Mouse (Mus musculus) hindbrain, embryonic 16.5 days (tissue): ENCODE results near the gene Slc25a43. TPM values are rescaled to one million over a fixed set of nuclear protein-coding genes. Genes with fewer than 3 reads are reported as not detected.
"Not testable (repeated sequence)": the region's sequence is repeated elsewhere in the genome, so short reads cannot be mapped to it uniquely, and the experiment has no call there.

Experiments
- ATAC-seq: fragments of 200-750 bp; cut with Nextera tagmentation; 2 replicates; pipeline ENCODE4 v1.8.0; 2017; ENCODE audit warnings: moderate TSS enrichment, moderate library complexity
- H3K27ac ChIP-seq: fragments of 300-500 bp; sonication (generic); 2 replicates; pipeline ENCODE4 v1.5.1; 2014; ENCODE audit warnings: low read depth, mild to moderate bottlenecking, control low read depth, low read length, moderate library complexity
- H3K27me3 ChIP-seq: fragments of 300-500 bp; sonication (generic); replicated peaks from 2 replicates; pipeline ENCODE4 v1.6.1; 2014; ENCODE audit warnings: low read length; ENCODE audit not compliant: control insufficient read depth, insufficient read depth
- H3K36me3 ChIP-seq: fragments of 300-500 bp; sonication (generic); 2 replicates; pipeline ENCODE4 v1.6.1; 2014; ENCODE audit warnings: mild to moderate bottlenecking, low read length, moderate library complexity, mixed read lengths; ENCODE audit not compliant: control insufficient read depth, insufficient read depth
- H3K4me1 ChIP-seq: fragments of 300-500 bp; sonication (generic); 2 replicates; pipeline ENCODE4 v1.6.1; 2014; ENCODE audit warnings: low read depth, low read length; ENCODE audit not compliant: control insufficient read depth, insufficient read depth
- H3K4me2 ChIP-seq: fragments of 300-500 bp; sonication (generic); 2 replicates; pipeline ENCODE4 v1.6.1; 2014; ENCODE audit warnings: mild to moderate bottlenecking, low read length, control low read depth, moderate library complexity
- H3K4me3 ChIP-seq: fragments of 300-500 bp; sonication (generic); 2 replicates; pipeline ENCODE4 v1.5.1; 2014; ENCODE audit warnings: mild to moderate bottlenecking, low read length, control low read depth, moderate library complexity
- H3K9ac ChIP-seq: fragments of 300-500 bp; sonication (generic); 2 replicates; pipeline ENCODE4 v1.6.1; 2014; ENCODE audit warnings: low read depth, mild to moderate bottlenecking, control low read depth, low read length, moderate library complexity
- H3K9me3 ChIP-seq: fragments of 300-500 bp; sonication (generic); 2 replicates; pipeline ENCODE4 v1.6.1; 2014; ENCODE audit warnings: mild to moderate bottlenecking, low read length, moderate library complexity; ENCODE audit not compliant: control insufficient read depth
- WGBS: fragments of 180-500 bp; shearing (Covaris S2); extraction: QIAGEN DNeasy Blood & Tissue Kit; methylation state at CpG from one replicate; pipeline ENCODE4 v1.1.7; 2014; 5-methylcytosine and 5-hydroxymethylcytosine counted together
- polyA plus RNA-seq: library from polyadenylated mRNA; unstranded; fragments of >200 nt; fragmentation: Nextera tagmentation; extraction: Ambion mirVana; gene quantifications from 2 replicates; pipeline ENCODE4 v1.2.1, GENCODE M21; 2015

Slc25a43 gene
- polyA plus RNA-seq, 1 experiment from 2014 or later = 0.81 TPM

DNA sequence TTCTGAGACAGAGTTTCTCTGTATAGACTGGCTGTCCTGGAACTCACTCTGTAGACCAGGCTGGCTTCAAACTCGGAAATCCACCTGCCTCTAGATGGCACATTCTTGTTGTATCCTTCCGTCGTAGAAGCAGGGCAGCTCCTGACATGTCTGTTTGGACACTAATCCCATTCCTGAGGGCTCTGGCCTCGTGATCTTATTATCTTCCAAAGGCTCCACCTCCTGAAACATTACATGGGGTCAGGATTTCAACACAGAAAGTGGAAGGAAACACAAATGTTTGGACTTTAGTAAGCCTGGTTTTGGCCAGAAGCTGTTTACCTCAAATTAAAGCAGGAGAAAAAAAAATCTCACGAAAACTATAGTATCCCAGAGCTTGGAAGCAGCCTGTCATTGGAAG lies 23.9 kb downstream of the Slc25a43 start:
- ATAC-seq = no peak
- Histone ChIP-seq H3K4me3 (no peak overlapping the region), H3K27me3 (no peaks in the 10 kb centered on the region), H3K36me3 (no peaks in the 10 kb centered on the region), H3K4me1 (no peaks in the 10 kb centered on the region), H3K4me2 (no peak overlapping the region), H3K9ac (no peak overlapping the region), H3K27ac (no peak overlapping the region), H3K9me3 (no peaks in the 10 kb centered on the region)
- WGBS = 64% methylated on average over 5 of the region's 5 CpGs

DNA sequence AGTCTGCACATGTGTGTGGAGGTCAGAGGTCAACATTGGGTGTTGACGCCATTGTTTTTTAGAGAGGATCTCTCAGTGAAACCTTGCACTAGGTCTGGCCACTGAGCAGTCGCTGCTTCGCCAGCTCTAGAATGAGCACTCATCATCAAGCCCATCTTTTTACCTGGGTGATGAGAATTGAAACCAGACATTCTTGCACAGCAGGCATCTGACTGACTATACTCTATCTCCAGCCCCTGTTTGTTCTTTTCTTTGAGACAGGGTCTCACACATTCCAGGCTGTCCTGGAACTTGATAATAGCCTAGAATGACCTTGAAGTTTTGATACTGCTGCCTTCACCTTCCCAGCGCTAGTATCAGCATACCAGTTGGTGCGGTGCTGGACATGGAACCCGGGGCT lies 29.1 kb downstream of the Slc25a43 start:
- Histone ChIP-seq H3K4me3 (no peak overlapping the region), H3K4me1 (no peaks in the 10 kb centered on the region), H3K27ac (no peak overlapping the region), H3K9me3 (no peaks in the 10 kb centered on the region), H3K9ac (no peak overlapping the region), H3K4me2 (no peak overlapping the region), H3K27me3 (no peaks in the 10 kb centered on the region), H3K36me3 (no peaks in the 10 kb centered on the region)
- WGBS = 88% methylated on average over 6 of the region's 6 CpGs
- ATAC-seq = no peak

DNA sequence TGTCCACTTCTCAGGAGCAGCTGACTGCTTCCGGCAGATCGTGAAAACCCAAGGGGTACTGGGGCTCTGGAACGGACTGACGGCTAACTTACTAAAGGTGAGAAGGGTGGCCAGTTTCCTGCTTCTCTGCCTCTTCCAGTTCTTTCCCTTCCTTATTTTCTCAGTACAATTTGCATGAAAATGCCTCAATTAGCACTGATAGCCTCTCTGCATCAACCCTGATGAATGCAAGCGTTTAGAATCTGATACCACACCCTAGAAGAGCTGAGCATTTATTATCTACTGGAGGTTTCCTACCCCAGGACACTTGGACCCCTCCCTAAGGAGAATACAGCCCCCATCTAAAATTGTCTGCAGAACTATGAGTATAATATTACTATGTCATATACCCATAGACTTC lies 32.1 kb downstream of the Slc25a43 start:
- Histone ChIP-seq H3K9ac (no peak overlapping the region), H3K27me3 (no peaks in the 10 kb centered on the region), H3K4me2 (no peak overlapping the region), H3K4me1 (no peaks in the 10 kb centered on the region), H3K36me3 (no peaks in the 10 kb centered on the region), H3K4me3 (no peak overlapping the region), H3K27ac (no peak overlapping the region), H3K9me3 (no peaks in the 10 kb centered on the region)
- 89% methylated on average over 5 of the region's 5 CpGs for WGBS
- no peak for ATAC-seq

DNA sequence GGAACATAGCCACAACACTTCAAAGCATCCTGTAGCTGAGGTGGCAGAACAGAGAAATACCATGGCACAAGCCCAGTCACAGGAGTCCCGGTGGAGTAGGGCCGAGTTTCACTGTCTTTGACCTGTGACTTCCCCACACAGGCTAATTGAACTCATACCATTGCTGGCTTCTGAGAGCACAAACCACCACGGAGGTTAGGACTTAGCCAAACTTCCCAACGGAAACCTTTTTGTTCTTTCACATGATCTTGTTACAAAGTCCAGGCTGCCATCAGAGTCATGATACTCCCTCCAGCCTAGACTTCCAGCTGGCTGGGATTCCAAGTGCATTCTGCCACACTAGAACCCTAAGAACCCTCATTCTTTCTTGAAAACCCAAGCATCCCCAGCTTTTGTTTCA lies 34.2 kb downstream of the Slc25a43 start:
- H3K9ac ChIP-seq = no peak overlapping the region
- WGBS = 76% methylated on average over 4 of the region's 4 CpGs
- H3K4me3 ChIP-seq = no peak overlapping the region

DNA sequence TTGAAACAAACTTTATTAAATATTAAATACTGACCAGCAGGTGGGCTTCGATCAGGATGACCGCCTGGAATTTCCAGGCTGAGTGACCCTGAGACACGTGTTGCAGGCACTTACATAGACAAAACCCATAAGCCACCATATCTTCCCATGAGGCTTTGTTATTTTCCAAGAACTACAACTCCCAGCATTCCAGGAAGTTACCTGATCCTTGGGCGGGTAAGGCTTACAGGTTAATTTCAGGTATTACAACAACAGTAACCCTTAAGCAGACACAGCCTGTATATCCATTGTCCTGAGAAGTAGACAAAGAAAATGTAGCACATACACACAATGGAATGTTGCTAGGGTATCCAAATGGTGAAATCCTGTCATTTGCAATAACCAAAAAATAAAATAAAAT lies 45.9 kb downstream of the Slc25a43 start:
- 74% methylated on average over 4 of the region's 4 CpGs for WGBS

More for the DNA sequence above, 34.2 kb downstream of the Slc25a43 start:
- ATAC-seq = no peak
- no peaks in the 10 kb centered on the region for H3K9me3 ChIP-seq
- H3K4me2 ChIP-seq = no peak overlapping the region
- H3K36me3 ChIP-seq = no peaks in the 10 kb centered on the region
- no peak overlapping the region for H3K27ac ChIP-seq
- H3K4me1 ChIP-seq = no peaks in the 10 kb centered on the region
- no peaks in the 10 kb centered on the region for H3K27me3 ChIP-seq

DNA sequence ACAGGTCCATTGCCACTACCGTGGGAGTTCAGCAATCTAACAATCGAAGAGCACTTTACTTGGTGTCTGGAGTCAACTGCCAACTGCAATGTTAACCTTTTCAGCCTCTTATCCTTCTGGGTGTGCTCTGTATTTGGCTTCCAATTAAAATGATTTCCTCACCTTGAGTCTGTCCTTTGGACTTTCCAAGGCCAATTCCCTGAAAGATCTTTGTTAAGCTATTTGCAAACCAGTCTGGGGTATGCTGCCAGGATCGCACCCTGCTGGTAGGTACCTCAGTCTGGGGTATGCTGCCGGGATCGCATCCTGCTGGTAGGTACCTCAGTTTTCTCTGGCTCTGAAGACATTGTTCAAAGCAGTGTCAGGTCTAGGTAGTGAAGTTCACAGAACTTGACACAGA lies 51.1 kb downstream of the Slc25a43 start:
- Histone ChIP-seq H3K4me3 (no peak overlapping the region), H3K36me3 (no peaks in the 10 kb centered on the region), H3K9ac (no peak overlapping the region), H3K4me1 (peaks cover 2% of the 10 kb centered on the region; the same call in 1 of the 2 replicates), H3K4me2 (no peak overlapping the region), H3K27me3 (no peaks in the 10 kb centered on the region), H3K27ac (no peak overlapping the region), H3K9me3 (no peaks in the 10 kb centered on the region)
- 63% methylated on average over 5 of the region's 5 CpGs for WGBS
- ATAC-seq = no peak

More for the DNA sequence above, 45.9 kb downstream of the Slc25a43 start:
- H3K4me3 ChIP-seq = no peak overlapping the region
- no peaks in the 10 kb centered on the region for H3K4me1 ChIP-seq
- no peaks in the 10 kb centered on the region for H3K9me3 ChIP-seq
- H3K27ac ChIP-seq = no peak overlapping the region
- H3K27me3 ChIP-seq = no peaks in the 10 kb centered on the region
- H3K4me2 ChIP-seq = no peak overlapping the region
- no peak overlapping the region for H3K9ac ChIP-seq
- no peak for ATAC-seq
- no peaks in the 10 kb centered on the region for H3K36me3 ChIP-seq

DNA sequence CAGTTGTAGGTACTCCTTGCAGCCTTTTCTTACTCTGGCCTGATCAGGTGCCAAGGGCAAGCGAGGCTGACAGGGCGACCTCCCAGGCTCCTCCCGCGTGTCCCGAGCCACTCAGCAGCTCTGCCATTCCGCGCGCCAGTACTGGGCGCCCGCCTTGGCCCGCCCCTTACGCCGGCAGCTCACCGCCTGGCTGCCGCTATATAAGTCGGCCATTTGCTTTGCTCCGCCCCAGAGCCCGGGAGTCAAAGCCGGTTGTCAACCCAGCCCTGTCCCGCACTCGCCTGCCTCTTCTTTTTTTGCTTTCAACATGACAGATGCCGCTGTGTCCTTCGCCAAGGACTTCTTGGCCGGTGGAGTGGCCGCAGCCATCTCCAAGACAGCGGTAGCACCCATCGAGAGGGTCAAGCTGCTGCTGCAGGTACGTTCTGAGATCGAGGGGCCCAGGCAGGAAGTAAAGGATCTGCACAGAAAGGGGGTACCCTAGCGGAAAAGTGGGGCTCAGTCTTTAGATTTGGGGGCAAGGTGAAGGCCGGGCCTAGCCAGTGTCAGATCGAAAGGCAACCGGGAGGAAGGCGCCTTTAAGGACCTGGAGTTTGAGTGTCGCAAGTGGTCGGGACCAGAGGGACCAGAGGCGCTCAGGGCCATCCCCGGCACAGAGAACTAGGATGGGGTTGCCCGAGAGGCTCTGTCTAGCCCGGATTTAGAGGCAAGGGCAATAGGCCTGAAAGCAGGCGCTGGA lies 52.1 kb downstream of the Slc25a43 start, which contains the start of gene Slc25a5:
Gene Slc25a5, plus strand, starts transcription at position 228 of the 739 bp plus-strand sequence.
- no peaks in the 10 kb centered on the region for H3K36me3 ChIP-seq
- H3K4me3 ChIP-seq = peak within 1 kb of the TSS; percentile 62
- peaks cover 2% of the 10 kb centered on the region; the same call in 1 of the 2 replicates for H3K4me1 ChIP-seq
- peak; percentile 97 for ATAC-seq
- WGBS = 19% methylated on average over 38 of the region's 41 CpGs
- peak within 1 kb of the TSS; percentile 73 for H3K9ac ChIP-seq
- no peaks in the 10 kb centered on the region for H3K27me3 ChIP-seq
- peak within 1 kb of the TSS; percentile 48 for H3K4me2 ChIP-seq
- H3K27ac ChIP-seq = peak within 1 kb of the TSS; percentile 84
- no peaks in the 10 kb centered on the region for H3K9me3 ChIP-seq

DNA sequence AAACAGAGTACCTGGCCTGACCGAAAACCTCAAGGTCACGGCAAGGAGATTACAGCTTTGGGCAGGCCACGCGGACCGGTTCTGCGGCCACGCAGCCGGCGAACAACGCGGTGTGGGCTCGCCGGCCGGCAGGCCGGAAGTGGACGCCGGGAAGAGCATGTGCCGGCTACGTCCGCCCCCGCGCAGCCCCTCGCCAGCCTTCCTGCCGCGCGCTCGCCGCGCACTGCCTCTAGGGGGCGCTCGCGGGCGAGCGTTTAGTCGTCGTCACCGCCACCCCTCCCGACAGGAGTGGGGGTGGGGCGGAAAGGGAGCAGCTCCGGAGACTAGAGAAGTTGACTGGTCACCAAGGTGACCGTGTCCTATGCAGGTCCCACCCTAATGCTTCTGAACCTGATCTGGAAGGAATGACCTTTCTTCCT lies 52.7 kb downstream of the Slc25a43 start:
- H3K4me3 ChIP-seq = peak overlapping the region; percentile 62
- H3K36me3 ChIP-seq = no peaks in the 10 kb centered on the region
- no peaks in the 10 kb centered on the region for H3K27me3 ChIP-seq
- peak overlapping the region; percentile 48 for H3K4me2 ChIP-seq
- H3K27ac ChIP-seq = peak overlapping the region; percentile 84
- no peaks in the 10 kb centered on the region for H3K9me3 ChIP-seq
- peak; percentile 85 for ATAC-seq
- peaks cover 2% of the 10 kb centered on the region; the same call in 1 of the 2 replicates for H3K4me1 ChIP-seq
- 11% methylated on average over 35 of the region's 41 CpGs for WGBS
- H3K9ac ChIP-seq = peak overlapping the region; percentile 73

DNA sequence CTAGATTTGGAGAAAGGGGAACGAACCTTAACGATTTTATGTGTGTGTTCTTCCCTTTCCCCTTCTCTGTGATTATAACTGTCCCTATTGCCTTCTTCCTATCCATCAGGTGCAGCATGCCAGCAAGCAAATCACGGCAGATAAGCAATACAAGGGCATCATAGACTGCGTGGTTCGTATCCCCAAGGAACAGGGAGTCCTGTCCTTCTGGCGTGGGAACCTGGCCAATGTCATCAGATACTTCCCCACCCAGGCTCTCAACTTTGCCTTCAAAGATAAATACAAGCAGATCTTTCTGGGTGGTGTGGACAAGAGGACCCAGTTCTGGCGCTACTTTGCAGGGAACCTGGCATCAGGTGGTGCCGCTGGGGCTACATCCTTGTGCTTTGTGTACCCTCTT lies 53.3 kb downstream of the Slc25a43 start:
- not testable (repeated sequence) for H3K9me3 ChIP-seq, H3K36me3 ChIP-seq, H3K4me1 ChIP-seq, H3K27me3 ChIP-seq, H3K9ac ChIP-seq, H3K27ac ChIP-seq, ATAC-seq
- Histone ChIP-seq H3K4me2 (peak overlapping the region; percentile 48), H3K4me3 (peak overlapping the region; percentile 62)
- WGBS = 72% methylated on average over 8 of the region's 8 CpGs
